Mouse (Mus musculus) embryonic facial prominence, embryonic 12.5 days (tissue): ENCODE measurements around the gene Thap12. TPM values are rescaled to one million over a fixed set of nuclear protein-coding genes. Genes with fewer than 3 reads are reported as not detected.
A peak's percentile ranks its signal among the peaks of the same experiment; 100 is the strongest.

Experiments
- ATAC-seq: fragments of 200-750 bp; cut with Nextera tagmentation; 2 replicates; pipeline ENCODE4 v1.8.0; 2017; ENCODE audit not compliant: insufficient number of reproducible peaks, insufficient read depth, low FRiP score, low TSS enrichment
- H3K27ac ChIP-seq: fragments of 300-500 bp; sonication (generic); 2 replicates; pipeline ENCODE4 v1.5.1; 2016; ENCODE audit warnings: mild to moderate bottlenecking
- H3K27me3 ChIP-seq: fragments of 300-500 bp; sonication (generic); 2 replicates; pipeline ENCODE4 v1.6.1; 2016; ENCODE audit warnings: mild to moderate bottlenecking, moderate library complexity
- H3K36me3 ChIP-seq: fragments of 300-500 bp; sonication (generic); 2 replicates; pipeline ENCODE4 v1.6.1; 2016; ENCODE audit warnings: mild to moderate bottlenecking
- H3K4me1 ChIP-seq: fragments of 300-500 bp; sonication (generic); 2 replicates; pipeline ENCODE4 v1.6.1; 2016
- H3K4me2 ChIP-seq: fragments of 300-500 bp; sonication (generic); replicated peaks from 2 replicates; pipeline ENCODE4 v1.6.1; 2016; ENCODE audit warnings: mild to moderate bottlenecking, moderate library complexity
- H3K4me3 ChIP-seq: fragments of 300-500 bp; sonication (generic); 2 replicates; pipeline ENCODE4 v1.5.1; 2016; ENCODE audit warnings: mild to moderate bottlenecking
- H3K9ac ChIP-seq: fragments of 300-500 bp; sonication (generic); 2 replicates; pipeline ENCODE4 v1.6.1; 2016; ENCODE audit warnings: mild to moderate bottlenecking, moderate library complexity
- H3K9me3 ChIP-seq: fragments of 300-500 bp; sonication (generic); 2 replicates; pipeline ENCODE4 v1.6.1; 2016; ENCODE audit warnings: mild to moderate bottlenecking, moderate library complexity
- WGBS: fragments of 180-500 bp; shearing (Covaris S2); methylation state at CpG from one replicate; pipeline ENCODE4 v1.1.7; 2016; 5-methylcytosine and 5-hydroxymethylcytosine counted together
- polyA plus RNA-seq: library from polyadenylated mRNA; unstranded; fragments of >200 nt; fragmentation: Nextera tagmentation; extraction: Ambion mirVana; gene quantifications from 2 replicates; pipeline ENCODE4 v1.2.1, GENCODE M21; 2016

The Thap12 gene
- polyA plus RNA-seq, 1 experiment from 2014 or later = 89.2 TPM

DNA sequence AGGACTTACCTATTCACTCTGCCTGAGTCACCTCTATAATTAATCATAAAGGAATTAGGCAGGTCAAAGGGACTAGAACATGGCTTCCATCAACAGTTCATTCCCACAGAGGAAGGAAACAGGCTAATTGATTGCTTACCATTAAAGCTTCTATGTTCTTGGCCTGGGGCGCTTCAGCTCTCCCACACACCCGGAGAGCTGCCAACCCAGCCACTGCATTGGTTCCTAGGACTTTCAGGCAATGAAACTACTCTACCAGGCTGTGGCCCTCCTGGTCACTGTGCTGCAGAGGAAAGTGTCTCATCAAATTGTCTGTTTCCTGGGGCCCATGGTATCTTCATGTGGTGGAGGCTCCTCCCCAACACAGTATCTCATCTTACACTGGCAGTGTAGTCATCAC is 25.4 kb upstream of the Thap12 start:
- 53% methylated on average over 2 of the region's 2 CpGs for WGBS
- Histone ChIP-seq H3K4me3 (no peak overlapping the region), H3K4me2 (no peak overlapping the region), H3K27me3 (no peaks in the 10 kb centered on the region), H3K36me3 (no peaks in the 10 kb centered on the region), H3K9me3 (no peaks in the 10 kb centered on the region), H3K4me1 (peaks cover 30% of the 10 kb centered on the region), H3K27ac (no peak overlapping the region), H3K9ac (no peak overlapping the region)
- no peak for ATAC-seq

DNA sequence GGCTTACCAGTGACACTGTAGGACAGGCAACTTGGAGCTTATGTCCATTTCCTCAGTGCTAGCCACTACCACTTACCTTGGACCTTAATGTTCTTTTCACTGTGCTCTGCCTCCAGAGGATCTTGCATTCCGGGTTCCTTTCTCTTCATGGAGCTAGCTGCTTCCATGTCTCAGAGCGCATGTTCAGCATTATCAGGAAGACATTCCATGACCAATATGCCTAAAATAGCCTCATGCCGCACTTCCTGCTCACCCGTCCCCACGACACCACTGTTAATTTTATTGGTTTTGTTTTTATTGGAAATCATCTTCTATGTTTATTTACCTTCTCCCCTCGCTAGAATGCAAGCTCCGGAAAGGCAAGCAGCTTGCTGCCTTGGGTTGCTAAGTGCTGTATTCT is 24.5 kb upstream of the Thap12 start:
- no peak for ATAC-seq
- Histone ChIP-seq H3K27me3 (no peaks in the 10 kb centered on the region), H3K27ac (no peak overlapping the region), H3K9ac (no peak overlapping the region), H3K4me1 (peaks cover 24% of the 10 kb centered on the region), H3K4me3 (no peak overlapping the region), H3K4me2 (no peak overlapping the region), H3K36me3 (no peaks in the 10 kb centered on the region), H3K9me3 (no peaks in the 10 kb centered on the region)
- WGBS = 39% methylated on average over 7 of the region's 7 CpGs

DNA sequence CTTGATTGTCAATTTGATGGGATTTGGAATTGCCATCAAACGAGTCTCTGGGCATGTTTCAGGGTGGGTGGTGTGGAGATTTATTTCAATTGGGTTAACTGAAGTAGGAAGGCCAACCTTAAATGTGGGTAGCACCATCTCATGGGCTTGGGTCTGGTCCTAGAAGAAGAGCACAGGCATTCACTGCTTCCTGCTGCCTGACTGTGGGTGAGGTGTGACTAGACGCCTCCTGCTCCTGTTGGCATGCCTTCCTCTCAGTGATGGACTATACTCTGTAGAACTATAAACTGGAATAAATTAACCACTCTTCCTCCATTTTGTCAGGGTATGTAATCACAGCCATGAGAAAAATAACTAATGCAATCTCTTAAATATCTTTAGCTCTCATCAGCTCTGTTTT is 22.2 kb upstream of the Thap12 start:
- H3K27ac ChIP-seq = no peak overlapping the region
- no peak overlapping the region for H3K9ac ChIP-seq
- 72% methylated on average over 2 of the region's 2 CpGs for WGBS
- no peaks in the 10 kb centered on the region for H3K9me3 ChIP-seq
- H3K36me3 ChIP-seq = no peaks in the 10 kb centered on the region
- no peak overlapping the region for H3K4me3 ChIP-seq
- ATAC-seq = no peak
- no peak overlapping the region for H3K4me2 ChIP-seq
- no peaks in the 10 kb centered on the region for H3K27me3 ChIP-seq
- H3K4me1 ChIP-seq = peaks cover 29% of the 10 kb centered on the region

DNA sequence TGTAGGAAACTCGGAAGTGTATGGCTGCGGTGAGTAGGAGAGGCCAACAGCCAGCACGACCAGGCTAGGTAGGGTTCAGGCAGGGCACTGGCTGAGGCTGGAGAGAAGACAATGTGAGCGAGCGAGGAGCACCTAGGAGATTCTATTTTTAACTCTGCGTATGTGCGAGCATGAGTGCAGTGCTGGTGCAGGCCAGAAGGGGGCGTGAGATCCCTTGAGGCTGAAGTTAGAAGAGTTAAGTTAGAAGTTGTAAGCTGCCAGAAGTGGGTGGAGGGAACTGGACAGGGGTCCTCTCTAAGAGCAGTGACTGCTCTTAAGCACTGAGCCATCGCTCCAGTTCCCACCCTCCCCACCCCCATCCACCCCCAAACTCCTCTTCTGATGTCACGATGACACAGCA is 20.1 kb upstream of the Thap12 start:
- Histone ChIP-seq H3K4me2 (no peak overlapping the region), H3K4me1 (peaks cover 33% of the 10 kb centered on the region), H3K9ac (no peak overlapping the region), H3K27me3 (no peaks in the 10 kb centered on the region), H3K27ac (no peak overlapping the region), H3K4me3 (no peak overlapping the region), H3K9me3 (no peaks in the 10 kb centered on the region), H3K36me3 (no peaks in the 10 kb centered on the region)
- WGBS = 94% methylated on average over 10 of the region's 10 CpGs
- no peak for ATAC-seq

DNA sequence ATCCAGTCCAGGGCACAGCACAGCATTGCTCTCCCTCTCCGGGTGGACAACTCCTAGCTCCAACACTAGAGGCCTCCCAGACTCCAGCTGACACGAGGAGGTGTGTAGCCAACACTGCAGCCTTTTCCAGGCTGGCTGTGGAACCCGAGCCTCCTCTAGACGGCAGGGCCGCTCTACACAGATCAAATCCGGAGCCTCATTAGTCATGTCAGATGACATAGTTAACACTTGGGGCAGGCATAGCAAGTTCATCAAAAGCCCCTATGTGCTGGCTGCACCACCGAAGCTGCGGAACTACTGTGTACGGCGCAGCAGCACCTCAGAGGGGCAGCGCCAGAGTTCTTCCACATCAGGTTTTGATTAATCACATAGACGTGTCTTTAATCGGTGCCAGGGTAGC is 17.0 kb upstream of the Thap12 start:
- Histone ChIP-seq H3K9ac (no peak overlapping the region), H3K4me2 (peak overlapping the region; percentile 39), H3K27ac (peak overlapping the region; percentile 47), H3K27me3 (no peaks in the 10 kb centered on the region), H3K36me3 (no peaks in the 10 kb centered on the region), H3K4me1 (peaks cover 16% of the 10 kb centered on the region), H3K9me3 (no peaks in the 10 kb centered on the region), H3K4me3 (0 out of 2 replicates have a peak overlapping the region, but pooled peaks have one; percentile 14)
- ATAC-seq = peak; percentile 86; the same call in 1 of the 2 replicates
- 7% methylated on average over 13 of the region's 13 CpGs for WGBS

DNA sequence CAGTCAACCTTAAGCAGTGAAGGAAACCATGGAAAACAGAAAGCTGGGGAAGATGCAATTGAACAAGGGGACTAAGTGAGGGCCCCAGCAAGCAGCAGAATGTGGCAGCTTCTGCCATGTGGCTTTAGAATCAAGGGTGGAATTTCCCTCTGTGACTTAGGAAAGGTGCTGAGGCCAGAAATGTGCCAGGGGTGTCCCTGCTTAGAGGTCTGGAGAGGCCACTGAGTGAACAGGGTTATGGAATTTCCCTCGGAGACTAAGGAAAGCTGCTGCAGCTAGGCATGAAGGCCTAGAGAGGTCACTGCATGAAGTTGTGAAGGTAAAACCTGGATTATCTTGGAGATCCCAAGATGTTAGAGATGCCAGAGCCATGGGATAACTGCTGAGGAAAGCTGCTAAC is 12.8 kb upstream of the Thap12 start:
- Histone ChIP-seq H3K4me3 (no peak overlapping the region), H3K9ac (no peak overlapping the region), H3K9me3 (no peaks in the 10 kb centered on the region), H3K27ac (peak overlapping the region; percentile 46; the same call in 1 of the 2 replicates), H3K27me3 (no peaks in the 10 kb centered on the region), H3K4me2 (no peak overlapping the region), H3K36me3 (no peaks in the 10 kb centered on the region), H3K4me1 (peaks cover 22% of the 10 kb centered on the region)
- no peak for ATAC-seq
- 85% methylated on average over 1 of the region's 1 CpGs for WGBS

DNA sequence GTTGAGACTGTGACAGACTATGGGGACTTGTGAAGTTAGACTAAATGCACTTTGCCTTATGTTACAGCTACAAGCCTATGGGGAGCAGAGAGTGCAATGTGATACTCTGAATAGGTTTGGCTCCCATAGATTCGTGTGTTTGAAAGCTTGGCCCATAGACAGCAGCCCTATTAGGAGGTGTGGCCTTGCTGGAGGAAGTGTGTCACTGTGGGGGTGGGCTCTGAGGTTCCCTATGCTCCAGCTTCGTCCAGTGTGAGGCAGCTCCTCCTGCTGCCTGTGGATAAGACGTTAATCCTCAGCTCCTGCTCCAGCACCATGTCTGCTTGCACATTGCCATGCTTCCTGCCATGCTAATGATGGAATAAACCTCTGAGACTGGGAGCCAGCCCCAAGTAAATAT is 12.1 kb upstream of the Thap12 start:
- no peak overlapping the region for H3K9ac ChIP-seq
- peaks cover 16% of the 10 kb centered on the region for H3K4me1 ChIP-seq
- 9% methylated on average over 3 of the region's 3 CpGs for WGBS
- H3K4me3 ChIP-seq = no peak overlapping the region
- no peaks in the 10 kb centered on the region for H3K36me3 ChIP-seq
- no peaks in the 10 kb centered on the region for H3K9me3 ChIP-seq
- peak overlapping the region; percentile 46; the same call in 1 of the 2 replicates for H3K27ac ChIP-seq
- ATAC-seq = peak; percentile 69; the same call in 1 of the 2 replicates
- H3K4me2 ChIP-seq = no peak overlapping the region
- H3K27me3 ChIP-seq = no peaks in the 10 kb centered on the region

DNA sequence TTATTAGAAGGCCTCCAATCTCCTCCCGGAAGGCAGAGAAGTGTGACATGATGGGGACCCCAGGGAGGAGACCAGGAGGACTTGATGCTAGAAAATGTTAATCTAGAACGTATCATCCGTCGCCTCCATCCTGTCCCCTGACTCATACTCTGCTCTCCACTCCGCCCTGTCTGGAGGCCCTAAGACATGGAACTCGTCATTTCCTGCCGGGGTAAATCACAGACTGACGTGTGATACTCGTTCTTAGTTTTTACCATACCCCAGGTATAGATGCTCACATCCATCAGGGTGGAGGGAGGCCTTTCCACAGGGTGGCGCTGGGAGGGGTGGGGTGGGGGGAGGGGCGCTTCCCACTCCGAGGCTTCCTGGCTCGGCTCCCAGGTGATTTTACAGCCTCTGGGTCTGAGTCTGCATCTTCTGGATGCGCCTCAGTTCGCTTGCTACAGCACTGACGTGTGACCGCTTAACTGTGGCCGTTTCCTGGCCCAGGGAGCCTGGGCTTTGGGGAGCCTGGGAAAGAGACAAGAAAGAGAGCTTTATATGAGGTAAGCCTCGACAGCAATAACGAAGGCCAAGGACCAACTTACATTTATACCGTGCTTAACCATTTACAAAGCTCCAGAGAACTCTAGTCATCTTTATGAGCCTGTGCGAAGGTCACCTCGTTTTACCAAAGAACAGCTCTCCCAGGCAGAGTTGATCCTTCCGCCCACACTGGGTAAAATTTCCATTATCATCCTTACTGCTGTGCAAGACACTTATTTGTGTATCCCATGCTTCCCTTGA is 9.9 kb upstream of the Thap12 start:
- peaks cover 10% of the 10 kb centered on the region for H3K4me1 ChIP-seq
- no peak overlapping the region for H3K4me3 ChIP-seq
- no peaks in the 10 kb centered on the region for H3K36me3 ChIP-seq
- peak overlapping the region; percentile 19; the same call in 1 of the 2 replicates for H3K4me2 ChIP-seq
- H3K9ac ChIP-seq = no peak overlapping the region
- no peak for ATAC-seq
- no peaks in the 10 kb centered on the region for H3K27me3 ChIP-seq
- WGBS = 46% methylated on average over 24 of the region's 24 CpGs
- no peaks in the 10 kb centered on the region for H3K9me3 ChIP-seq
- H3K27ac ChIP-seq = no peak overlapping the region

DNA sequence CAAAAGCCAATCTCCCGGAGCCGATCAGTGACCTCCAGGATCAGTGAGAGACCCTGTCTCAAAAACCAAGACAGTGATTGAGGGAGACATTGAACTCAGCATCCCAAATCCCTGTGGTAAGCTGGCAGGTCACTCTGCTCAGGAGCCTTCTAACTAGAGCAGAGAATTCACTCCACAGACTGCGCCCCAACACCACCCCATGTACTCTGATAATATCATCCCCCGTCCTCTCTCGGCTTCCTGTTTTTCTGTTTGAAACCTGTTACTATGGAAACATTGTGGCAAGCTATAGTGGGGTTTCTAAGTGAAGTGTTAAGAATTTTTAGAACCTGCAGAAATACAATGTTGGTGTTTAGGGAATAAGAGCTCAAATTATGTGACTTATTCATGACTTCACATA is 8.9 kb upstream of the Thap12 start:
- no peaks in the 10 kb centered on the region for H3K27me3 ChIP-seq
- ATAC-seq = no peak
- no peak overlapping the region for H3K9ac ChIP-seq
- no peak overlapping the region for H3K4me2 ChIP-seq
- H3K4me1 ChIP-seq = peaks cover 10% of the 10 kb centered on the region
- H3K27ac ChIP-seq = no peak overlapping the region
- WGBS = 75% methylated on average over 5 of the region's 5 CpGs
- H3K9me3 ChIP-seq = no peaks in the 10 kb centered on the region
- no peaks in the 10 kb centered on the region for H3K36me3 ChIP-seq
- no peak overlapping the region for H3K4me3 ChIP-seq

DNA sequence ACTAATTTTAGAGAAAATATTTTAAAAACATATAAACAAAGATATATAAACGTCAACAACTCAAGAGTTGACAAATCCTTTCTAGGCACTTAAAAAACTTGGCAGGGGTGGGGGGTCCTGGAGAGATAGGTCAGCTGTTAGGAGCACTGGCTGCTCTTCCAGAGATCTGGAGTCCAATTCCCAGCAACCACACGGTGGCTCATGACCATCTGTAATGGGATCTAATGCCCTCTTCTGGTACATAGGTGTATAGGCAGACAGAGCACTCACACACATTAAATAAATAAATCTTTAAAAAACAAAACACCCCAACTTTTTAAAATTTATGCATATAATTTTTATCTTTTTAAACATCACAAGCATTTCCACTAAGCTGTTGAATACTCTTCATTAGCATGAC is 5.4 kb upstream of the Thap12 start:
- Histone ChIP-seq H3K27me3 (no peaks in the 10 kb centered on the region), H3K4me1 (peaks cover 12% of the 10 kb centered on the region), H3K36me3 (no peaks in the 10 kb centered on the region), H3K9ac (no peak overlapping the region), H3K9me3 (no peaks in the 10 kb centered on the region), H3K4me3 (no peak overlapping the region), H3K27ac (no peak overlapping the region), H3K4me2 (no peak overlapping the region)
- no peak for ATAC-seq
- 10% methylated on average over 2 of the region's 2 CpGs for WGBS

DNA sequence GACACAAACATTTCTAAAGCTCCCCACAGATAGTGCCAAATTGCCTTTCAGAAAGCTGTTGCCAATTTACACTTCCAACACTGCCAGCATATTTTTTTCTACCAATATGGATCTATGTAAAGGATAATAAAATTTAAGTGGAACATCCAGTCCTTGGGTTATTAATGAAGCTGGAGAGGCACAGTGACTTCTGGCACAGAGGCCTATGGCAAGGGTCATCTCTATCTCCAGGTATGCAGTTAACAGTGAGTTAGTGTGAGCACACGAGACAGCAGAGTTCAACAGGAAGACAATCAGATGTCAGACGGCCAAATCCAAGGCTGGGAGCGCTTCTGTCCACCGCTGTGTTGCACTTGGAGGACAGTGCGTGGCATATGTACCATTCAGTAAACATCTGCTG is 4.9 kb upstream of the Thap12 start:
- no peak overlapping the region for H3K27ac ChIP-seq
- ATAC-seq = no peak
- no peak overlapping the region for H3K4me3 ChIP-seq
- no peaks in the 10 kb centered on the region for H3K27me3 ChIP-seq
- WGBS = 57% methylated on average over 5 of the region's 5 CpGs
- no peaks in the 10 kb centered on the region for H3K36me3 ChIP-seq
- no peak overlapping the region for H3K9ac ChIP-seq
- H3K4me1 ChIP-seq = peaks cover 9% of the 10 kb centered on the region
- H3K4me2 ChIP-seq = no peak overlapping the region
- H3K9me3 ChIP-seq = no peaks in the 10 kb centered on the region

DNA sequence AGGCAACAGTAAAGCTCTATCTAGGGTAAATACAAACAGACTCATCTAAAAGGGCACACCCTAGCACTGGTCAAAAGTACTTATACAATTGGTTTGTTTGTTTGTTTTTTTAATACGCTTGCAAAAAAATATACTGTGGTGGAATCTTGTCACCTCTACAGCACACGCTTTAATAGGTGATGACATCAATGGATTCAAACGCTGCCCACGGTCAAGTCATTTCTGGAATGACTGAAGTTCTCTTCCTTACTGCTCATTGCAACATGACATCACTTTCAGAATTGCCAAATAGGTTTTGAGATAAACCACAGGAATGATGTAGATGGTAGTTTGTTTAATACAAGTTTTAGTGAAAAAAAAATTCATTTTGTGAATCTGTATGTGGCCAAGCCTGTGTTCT is 4.3 kb upstream of the Thap12 start:
- H3K27me3 ChIP-seq = no peaks in the 10 kb centered on the region
- H3K27ac ChIP-seq = no peak overlapping the region
- H3K9me3 ChIP-seq = no peaks in the 10 kb centered on the region
- WGBS = 92% methylated on average over 4 of the region's 4 CpGs
- H3K4me3 ChIP-seq = no peak overlapping the region
- no peak overlapping the region for H3K4me2 ChIP-seq
- H3K36me3 ChIP-seq = no peaks in the 10 kb centered on the region
- no peak for ATAC-seq
- H3K9ac ChIP-seq = no peak overlapping the region
- peaks cover 6% of the 10 kb centered on the region for H3K4me1 ChIP-seq
